Mouse (Mus musculus) embryonic facial prominence, embryonic 15.5 days (tissue): ENCODE measurements around the gene Itgb2l. TPM values are rescaled to one million over a fixed set of nuclear protein-coding genes. Genes with fewer than 3 reads are reported as not detected.

Experiments
- ATAC-seq: fragments of 200-750 bp; cut with Nextera tagmentation; 2 replicates; pipeline ENCODE4 v1.8.0; 2017; ENCODE audit warnings: low read depth, moderate TSS enrichment; ENCODE audit not compliant: insufficient number of reproducible peaks, low FRiP score, low TSS enrichment
- H3K27ac ChIP-seq: fragments of 300-500 bp; sonication (generic); replicated peaks from 2 replicates; pipeline ENCODE4 v1.5.1; 2015; ENCODE audit warnings: mild to moderate bottlenecking, inconsistent platforms
- H3K27me3 ChIP-seq: fragments of 300-500 bp; sonication (generic); 2 replicates; pipeline ENCODE4 v1.6.1; 2015; ENCODE audit warnings: inconsistent platforms
- H3K36me3 ChIP-seq: fragments of 300-500 bp; sonication (generic); 2 replicates; pipeline ENCODE4 v1.6.1; 2015; ENCODE audit warnings: mild to moderate bottlenecking, inconsistent platforms
- H3K4me1 ChIP-seq: fragments of 300-500 bp; sonication (generic); 2 replicates; pipeline ENCODE4 v1.6.1; 2015; ENCODE audit warnings: inconsistent platforms
- H3K4me2 ChIP-seq: fragments of 300-500 bp; sonication (generic); replicated peaks from 2 replicates; pipeline ENCODE4 v1.6.1; 2015; ENCODE audit warnings: mild to moderate bottlenecking, inconsistent platforms
- H3K4me3 ChIP-seq: fragments of 300-500 bp; sonication (generic); replicated peaks from 2 replicates; pipeline ENCODE4 v1.5.1; 2015; ENCODE audit warnings: mild to moderate bottlenecking, inconsistent platforms
- H3K9ac ChIP-seq: fragments of 300-500 bp; sonication (generic); 2 replicates; pipeline ENCODE4 v1.6.1; 2015; ENCODE audit warnings: inconsistent platforms
- H3K9me3 ChIP-seq: fragments of 300-500 bp; sonication (generic); replicated peaks from 2 replicates; pipeline ENCODE4 v1.6.1; 2016; ENCODE audit warnings: inconsistent platforms
- WGBS: fragments of 180-500 bp; shearing (Covaris S2); methylation state at CpG from one replicate; pipeline ENCODE4 v1.1.7; 2015; 5-methylcytosine and 5-hydroxymethylcytosine counted together
- polyA plus RNA-seq: library from polyadenylated mRNA; unstranded; fragments of >200 nt; fragmentation: Nextera tagmentation; extraction: Ambion mirVana; gene quantifications from 2 replicates; pipeline ENCODE4 v1.2.1, GENCODE M21; 2015

Gene Itgb2l
- polyA plus RNA-seq, 1 experiment from 2014 or later = 0.39 TPM

DNA sequence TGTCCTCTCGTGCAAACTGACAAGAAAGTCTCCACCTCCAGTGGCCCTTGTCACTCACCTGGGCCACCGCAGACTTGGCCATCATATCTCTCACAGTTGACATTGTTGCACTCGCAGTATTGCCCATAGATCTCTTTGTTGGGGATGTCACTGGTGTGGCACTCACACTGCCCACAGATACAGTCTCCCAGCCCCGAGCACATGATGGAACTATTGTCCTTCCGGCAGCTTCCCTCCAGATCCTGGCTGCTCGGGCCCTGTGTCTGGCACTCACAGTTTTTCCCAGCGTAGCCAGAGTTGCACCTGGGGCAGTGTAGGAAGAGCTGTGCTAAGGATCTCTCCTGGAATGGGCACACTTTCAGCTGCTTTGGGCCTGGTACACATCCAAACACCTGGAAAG, 16.7 kb downstream of the Itgb2l start:
- Histone ChIP-seq H3K27me3 (no peaks in the 10 kb centered on the region), H3K9me3 (no peaks in the 10 kb centered on the region), H3K4me1 (no peaks in the 10 kb centered on the region), H3K27ac (no peak overlapping the region), H3K36me3 (no peaks in the 10 kb centered on the region), H3K9ac (no peak overlapping the region), H3K4me2 (no peak overlapping the region), H3K4me3 (no peak overlapping the region)
- no peak for ATAC-seq
- whole genome bisulfite sequencing = 78% methylated on average over 7 of the region's 7 CpGs

DNA sequence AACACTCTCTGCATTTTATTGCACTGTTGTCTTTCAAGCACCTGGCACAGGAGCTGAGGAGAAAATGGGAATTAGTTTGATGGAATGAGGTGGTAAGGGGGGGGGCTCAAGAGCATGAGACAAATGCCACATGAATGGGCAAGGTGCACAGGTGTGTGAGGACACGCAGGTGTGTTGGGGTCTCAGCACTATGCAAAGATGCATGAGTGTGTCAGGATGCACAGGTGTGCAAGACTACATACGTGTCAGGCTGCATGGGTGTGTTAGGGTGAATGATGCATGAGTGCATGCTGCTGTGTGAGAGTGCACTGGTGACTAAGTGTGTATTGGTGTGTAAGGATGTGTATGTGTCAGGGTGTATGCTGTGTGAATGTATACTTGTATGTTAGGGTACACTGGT, 18.4 kb downstream of the Itgb2l start:
- WGBS = 80% methylated on average over 2 of the region's 2 CpGs
- no peak overlapping the region for H3K4me2 ChIP-seq
- H3K9ac ChIP-seq = no peak overlapping the region
- no peak for ATAC-seq
- H3K36me3 ChIP-seq = no peaks in the 10 kb centered on the region
- no peaks in the 10 kb centered on the region for H3K27me3 ChIP-seq
- no peaks in the 10 kb centered on the region for H3K9me3 ChIP-seq
- H3K4me1 ChIP-seq = no peaks in the 10 kb centered on the region
- H3K27ac ChIP-seq = no peak overlapping the region
- no peak overlapping the region for H3K4me3 ChIP-seq

DNA sequence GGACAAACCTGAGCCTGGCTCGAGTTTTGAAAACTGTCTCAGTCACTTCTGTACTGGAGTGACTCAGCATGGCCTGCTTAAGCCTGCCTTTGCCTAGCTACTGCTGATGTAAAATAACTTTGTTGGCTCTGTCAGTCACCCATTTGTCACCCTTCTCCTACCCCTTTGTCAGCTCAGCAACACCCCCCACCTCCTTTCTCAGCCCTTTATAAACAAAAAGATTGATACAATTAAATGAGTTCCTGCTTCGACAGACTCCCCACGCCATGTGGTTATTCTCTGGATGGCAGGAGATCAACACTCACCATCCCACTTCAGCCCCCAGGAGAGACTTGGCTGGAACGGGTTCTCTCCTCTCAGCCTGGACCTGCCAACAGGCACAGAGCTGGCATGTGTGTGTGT, 35.4 kb downstream of the Itgb2l start:
- 27% methylated on average over 4 of the region's 4 CpGs for WGBS
- H3K36me3 ChIP-seq = no peaks in the 10 kb centered on the region
- H3K9ac ChIP-seq = no peak overlapping the region
- H3K27ac ChIP-seq = no peak overlapping the region
- H3K9me3 ChIP-seq = no peaks in the 10 kb centered on the region
- no peak for ATAC-seq
- no peak overlapping the region for H3K4me3 ChIP-seq
- H3K27me3 ChIP-seq = no peaks in the 10 kb centered on the region
- no peak overlapping the region for H3K4me2 ChIP-seq
- 0 out of 2 replicates have a peak, but pooled peaks cover under 1% of the 10 kb centered on the region for H3K4me1 ChIP-seq

DNA sequence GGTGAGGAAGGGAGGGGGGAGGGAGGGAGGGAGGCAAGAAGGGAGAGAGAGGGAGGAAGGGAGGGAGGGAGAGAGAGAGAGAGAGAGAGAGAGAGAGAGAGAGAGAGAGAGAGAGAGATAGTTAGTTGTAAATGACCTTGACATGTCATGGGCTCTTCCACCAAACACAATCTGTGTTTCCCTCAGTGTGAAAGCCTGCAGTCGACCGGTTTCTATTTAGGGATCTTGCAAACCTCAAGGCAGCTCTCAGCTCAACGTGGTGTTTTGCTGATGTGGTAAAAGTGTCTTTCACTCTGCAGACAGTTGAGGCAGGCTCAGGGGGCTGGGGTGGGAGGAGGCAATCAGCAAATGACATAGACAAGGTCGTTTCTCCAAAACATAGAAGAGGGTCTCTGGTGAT, 37.1 kb downstream of the Itgb2l start:
- no peaks in the 10 kb centered on the region for H3K36me3 ChIP-seq
- no peak overlapping the region for H3K27ac ChIP-seq
- H3K9ac ChIP-seq = no peak overlapping the region
- H3K9me3 ChIP-seq = no peaks in the 10 kb centered on the region
- ATAC-seq = no peak
- H3K4me3 ChIP-seq = no peak overlapping the region
- WGBS = 60% methylated on average over 4 of the region's 4 CpGs
- no peaks in the 10 kb centered on the region for H3K27me3 ChIP-seq
- peaks cover 8% of the 10 kb centered on the region; the same call in 1 of the 2 replicates for H3K4me1 ChIP-seq
- no peak overlapping the region for H3K4me2 ChIP-seq

DNA sequence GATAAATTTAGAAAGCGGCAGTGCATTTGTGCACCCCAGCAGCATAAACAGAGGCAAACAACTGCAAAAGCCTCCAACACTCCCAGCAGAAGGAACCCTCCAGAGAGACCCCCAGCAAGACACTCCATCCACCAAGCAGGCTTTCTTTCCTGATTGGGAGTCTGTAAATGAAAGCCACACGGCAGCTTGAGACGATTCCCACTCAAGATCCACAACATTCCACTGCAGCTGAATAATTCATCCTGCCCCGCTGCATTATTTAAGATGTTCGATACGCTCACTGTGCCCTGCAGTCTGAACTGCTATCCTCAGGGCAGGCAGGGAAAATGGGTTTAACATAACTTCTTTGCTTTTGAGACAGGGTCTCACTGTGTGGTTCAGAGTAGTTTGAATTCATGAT, 41.1 kb downstream of the Itgb2l start:
- no peaks in the 10 kb centered on the region for H3K27me3 ChIP-seq
- no peak overlapping the region for H3K4me3 ChIP-seq
- no peak overlapping the region for H3K27ac ChIP-seq
- 27% methylated on average over 6 of the region's 6 CpGs for WGBS
- H3K4me2 ChIP-seq = no peak overlapping the region
- peaks cover 8% of the 10 kb centered on the region; the same call in 1 of the 2 replicates for H3K4me1 ChIP-seq
- no peak overlapping the region for H3K9ac ChIP-seq
- H3K36me3 ChIP-seq = no peaks in the 10 kb centered on the region
- H3K9me3 ChIP-seq = no peaks in the 10 kb centered on the region
- no peak for ATAC-seq

DNA sequence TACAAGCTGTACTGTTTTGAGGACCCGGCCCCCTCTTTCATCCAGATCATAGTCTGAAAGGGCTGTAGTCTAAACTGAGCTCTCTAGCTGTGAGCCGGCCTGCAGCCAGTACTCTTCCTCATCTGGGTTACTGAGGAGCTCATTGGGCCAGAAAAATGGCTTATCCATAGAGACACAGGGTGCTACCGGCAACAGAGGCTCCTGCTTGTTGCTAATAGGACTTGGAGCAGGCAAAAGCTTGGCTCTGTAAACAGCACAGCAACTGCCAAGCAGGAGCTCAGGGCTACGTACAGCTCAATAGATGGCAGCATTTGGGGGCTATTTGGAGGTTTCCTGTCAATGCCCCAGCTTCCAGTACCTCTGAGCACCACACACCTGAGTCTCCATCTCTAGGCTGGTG, 43.4 kb downstream of the Itgb2l start:
- no peak for ATAC-seq
- Histone ChIP-seq H3K27ac (no peak overlapping the region), H3K4me2 (no peak overlapping the region), H3K36me3 (no peaks in the 10 kb centered on the region), H3K9me3 (no peaks in the 10 kb centered on the region), H3K4me3 (no peak overlapping the region), H3K9ac (no peak overlapping the region), H3K4me1 (peaks cover 8% of the 10 kb centered on the region; the same call in 1 of the 2 replicates), H3K27me3 (no peaks in the 10 kb centered on the region)
- WGBS = 69% methylated on average over 4 of the region's 4 CpGs

DNA sequence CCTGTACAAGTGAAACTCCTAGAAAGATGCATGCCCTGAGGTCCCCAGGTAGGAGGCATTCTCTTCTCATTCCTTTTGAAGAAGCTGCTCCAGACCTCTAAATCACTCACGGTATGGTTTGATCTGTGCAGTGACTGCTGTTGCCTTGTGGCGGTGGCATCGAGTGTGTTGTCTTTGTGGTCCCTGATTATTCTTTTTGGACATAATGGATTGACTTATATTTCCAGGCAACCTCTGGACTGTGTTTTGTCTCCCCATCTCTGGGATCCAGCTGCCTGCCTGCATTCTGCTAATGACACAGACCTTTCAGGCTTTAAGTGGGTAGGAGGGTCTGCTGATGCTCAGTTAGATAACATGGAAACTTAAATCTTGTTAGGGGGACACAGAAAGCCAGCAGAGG, 44.6 kb downstream of the Itgb2l start:
- 59% methylated on average over 3 of the region's 3 CpGs for WGBS
- H3K4me3 ChIP-seq = no peak overlapping the region
- no peaks in the 10 kb centered on the region for H3K36me3 ChIP-seq
- H3K4me1 ChIP-seq = peaks cover 8% of the 10 kb centered on the region; the same call in 1 of the 2 replicates
- no peak for ATAC-seq
- H3K27ac ChIP-seq = no peak overlapping the region
- no peak overlapping the region for H3K4me2 ChIP-seq
- no peaks in the 10 kb centered on the region for H3K9me3 ChIP-seq
- no peak overlapping the region for H3K9ac ChIP-seq
- H3K27me3 ChIP-seq = no peaks in the 10 kb centered on the region

DNA sequence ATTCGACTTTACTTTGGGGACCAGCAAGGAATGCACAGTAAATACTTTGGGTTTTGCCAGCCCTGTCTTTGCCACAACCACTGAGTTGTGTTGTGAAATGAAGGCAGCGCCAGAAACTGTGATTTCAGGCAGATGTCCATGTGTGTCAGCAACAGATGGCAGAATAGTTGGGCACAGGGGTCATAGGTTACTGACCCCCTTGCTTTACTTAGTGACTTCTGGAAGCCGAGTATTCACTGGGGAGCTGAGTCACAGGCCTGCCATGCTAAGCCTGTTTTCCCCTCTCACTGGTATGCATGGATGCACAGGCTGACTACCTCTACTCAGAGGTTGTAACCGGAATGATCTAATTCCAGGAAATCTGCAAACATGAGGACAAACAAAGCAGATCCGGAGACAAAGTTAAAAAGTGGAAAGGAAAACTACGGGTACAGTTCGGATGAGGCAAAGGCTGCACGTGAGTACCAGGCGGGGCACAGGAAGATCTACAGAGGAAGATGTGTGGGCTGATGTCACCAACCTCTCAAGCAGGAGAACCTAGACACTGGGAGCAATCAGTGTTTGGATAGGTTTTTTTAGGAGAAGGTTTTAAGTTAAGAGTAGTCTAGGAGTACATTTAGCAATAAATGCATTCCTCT, 47.3 kb downstream of the Itgb2l start:
- H3K27ac ChIP-seq = no peak overlapping the region
- H3K36me3 ChIP-seq = no peaks in the 10 kb centered on the region
- no peak overlapping the region for H3K4me3 ChIP-seq
- no peak overlapping the region for H3K9ac ChIP-seq
- 53% methylated on average over 9 of the region's 9 CpGs for WGBS
- no peak overlapping the region for H3K4me2 ChIP-seq
- no peak for ATAC-seq
- no peaks in the 10 kb centered on the region for H3K4me1 ChIP-seq
- no peaks in the 10 kb centered on the region for H3K27me3 ChIP-seq
- no peaks in the 10 kb centered on the region for H3K9me3 ChIP-seq

DNA sequence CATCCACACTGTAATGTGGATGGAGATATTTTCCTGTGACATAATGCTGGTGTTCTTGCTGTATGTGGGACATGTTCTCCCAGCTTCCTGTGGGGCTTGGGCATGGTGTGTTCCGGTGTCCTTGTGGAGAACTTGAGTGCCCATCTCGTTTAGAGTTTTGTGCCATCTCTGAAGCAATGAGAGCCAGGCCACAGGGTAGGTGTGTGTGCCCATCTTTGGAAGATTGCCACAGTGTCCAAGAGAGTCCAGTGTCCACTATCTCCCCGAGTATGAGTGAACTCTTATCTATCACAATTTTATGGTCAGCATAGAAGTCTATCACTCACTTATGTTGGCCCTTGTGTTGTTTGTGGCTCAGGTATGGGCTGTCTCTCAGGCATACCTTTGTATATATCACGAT, 47.9 kb downstream of the Itgb2l start:
- Histone ChIP-seq H3K36me3 (no peaks in the 10 kb centered on the region), H3K27me3 (no peaks in the 10 kb centered on the region), H3K9me3 (no peaks in the 10 kb centered on the region), H3K4me2 (no peak overlapping the region), H3K4me3 (no peak overlapping the region), H3K4me1 (no peaks in the 10 kb centered on the region), H3K9ac (no peak overlapping the region), H3K27ac (no peak overlapping the region)
- no peak for ATAC-seq
- 74% methylated on average over 4 of the region's 4 CpGs for WGBS

DNA sequence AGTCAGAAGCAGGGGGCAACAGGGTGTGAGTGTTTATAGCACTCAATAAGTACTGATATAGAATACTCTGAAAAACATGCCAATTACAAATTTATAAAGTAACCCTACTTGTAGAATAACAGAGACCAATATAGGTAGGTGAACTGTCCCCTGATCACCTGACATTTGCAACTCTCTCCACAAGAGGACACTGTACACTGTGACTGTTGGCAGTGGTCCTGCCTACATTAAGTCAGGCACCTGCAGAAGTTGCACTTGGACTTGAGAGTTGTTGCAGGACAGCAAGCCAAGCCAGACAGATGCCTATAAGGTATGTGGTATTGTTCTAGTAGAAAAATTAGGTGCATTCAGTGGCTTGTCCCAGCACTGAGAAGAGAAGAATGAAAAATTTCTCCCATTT, 52.3 kb downstream of the Itgb2l start:
- no peak overlapping the region for H3K9ac ChIP-seq
- no peaks in the 10 kb centered on the region for H3K27me3 ChIP-seq
- H3K9me3 ChIP-seq = no peaks in the 10 kb centered on the region
- no peak for ATAC-seq
- H3K4me2 ChIP-seq = no peak overlapping the region
- no peaks in the 10 kb centered on the region for H3K36me3 ChIP-seq
- H3K27ac ChIP-seq = no peak overlapping the region
- H3K4me1 ChIP-seq = no peaks in the 10 kb centered on the region
- H3K4me3 ChIP-seq = no peak overlapping the region

DNA sequence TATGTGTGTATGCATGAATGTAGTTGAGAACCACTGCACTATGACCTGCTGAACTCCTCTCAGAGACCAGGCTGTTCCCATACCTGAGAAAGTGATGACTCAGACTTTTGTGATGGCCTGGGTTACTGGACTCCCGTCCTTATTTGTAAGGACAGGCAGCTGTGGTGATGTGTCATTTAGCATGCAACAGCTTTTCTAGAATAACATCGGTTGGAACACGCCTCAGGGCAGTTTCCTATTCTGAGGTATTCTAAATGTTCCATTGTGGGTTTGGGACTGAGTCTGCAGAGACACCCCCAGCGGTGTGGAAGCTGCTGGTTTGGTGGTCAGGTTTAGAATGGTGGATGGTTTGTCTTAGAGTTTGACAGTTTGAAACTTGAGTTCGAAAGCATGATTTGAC, 54.9 kb downstream of the Itgb2l start:
- ATAC-seq = no peak
- H3K9me3 ChIP-seq = no peaks in the 10 kb centered on the region
- H3K4me2 ChIP-seq = no peak overlapping the region
- no peaks in the 10 kb centered on the region for H3K36me3 ChIP-seq
- H3K4me1 ChIP-seq = no peaks in the 10 kb centered on the region
- no peaks in the 10 kb centered on the region for H3K27me3 ChIP-seq
- H3K9ac ChIP-seq = no peak overlapping the region
- WGBS = 49% methylated on average over 5 of the region's 5 CpGs
- no peak overlapping the region for H3K27ac ChIP-seq
- no peak overlapping the region for H3K4me3 ChIP-seq

DNA sequence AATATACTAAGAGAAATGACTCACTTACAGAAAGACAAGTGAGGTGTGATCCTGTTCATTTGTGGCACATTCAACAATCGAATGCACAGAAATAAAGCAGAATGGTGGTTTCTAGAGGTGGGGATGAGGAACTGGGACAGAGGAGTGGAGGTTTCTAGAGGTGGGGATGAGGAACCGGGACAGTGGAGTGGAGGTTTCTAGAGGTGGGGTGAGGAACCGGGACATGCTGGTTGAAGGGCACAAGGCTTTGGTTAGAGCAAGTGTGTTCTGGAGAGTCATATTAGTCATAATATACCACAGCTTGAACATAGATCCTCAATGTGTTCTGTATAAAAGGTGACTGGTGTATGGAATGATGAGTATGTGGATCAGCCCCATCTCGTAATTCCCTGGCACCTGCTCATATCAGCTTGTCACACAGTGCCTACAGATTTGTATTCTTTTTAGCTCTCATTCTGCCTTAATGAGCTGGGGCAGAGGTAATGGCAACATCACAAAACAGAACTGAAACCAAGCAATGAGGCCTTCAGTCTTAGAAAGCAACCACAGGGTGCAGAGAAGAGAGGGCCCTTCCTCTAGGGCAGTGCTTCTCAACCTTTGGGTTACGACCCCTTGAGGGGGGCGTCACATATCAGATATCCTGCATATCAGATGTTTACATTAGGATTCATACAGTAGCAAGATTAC, 55.6 kb downstream of the Itgb2l start:
- 85% methylated on average over 6 of the region's 6 CpGs for WGBS
- no peaks in the 10 kb centered on the region for H3K4me1 ChIP-seq
- no peaks in the 10 kb centered on the region for H3K27me3 ChIP-seq
- no peak overlapping the region for H3K9ac ChIP-seq
- H3K4me2 ChIP-seq = no peak overlapping the region
- no peak for ATAC-seq
- no peaks in the 10 kb centered on the region for H3K36me3 ChIP-seq
- no peaks in the 10 kb centered on the region for H3K9me3 ChIP-seq
- H3K4me3 ChIP-seq = no peak overlapping the region
- H3K27ac ChIP-seq = no peak overlapping the region
